Mouse (Mus musculus) forebrain, embryonic 11.5 days (tissue): Measurements from ENCODE around the gene Traf4. TPM values are rescaled to one million over a fixed set of nuclear protein-coding genes. Genes with fewer than 3 reads are reported as not detected.
"Not testable (repeated sequence)": the region's sequence is repeated elsewhere in the genome, so short reads cannot be mapped to it uniquely, and the experiment has no call there.

Source experiments
- ATAC-seq: fragments of 200-750 bp; cut with Nextera tagmentation; replicated peaks from 2 replicates; pipeline ENCODE4 v1.8.0; 2017; ENCODE audit warnings: moderate TSS enrichment; ENCODE audit not compliant: low FRiP score
- DNase-seq: peaks from one replicate; pipeline ENCODE4 v3.0.0-alpha.2; 2017; ENCODE audit warnings: low spot score
- H3K27ac ChIP-seq: fragments of 300-500 bp; sonication (generic); 2 replicates; pipeline ENCODE4 v1.5.1; 2014; ENCODE audit warnings: low read depth, low read length
- H3K27me3 ChIP-seq: fragments of 300-500 bp; sonication (generic); 2 replicates; pipeline ENCODE4 v1.6.1; 2014; ENCODE audit warnings: mild to moderate bottlenecking, low read length, mixed read lengths; ENCODE audit not compliant: control insufficient read depth, insufficient read depth
- H3K36me3 ChIP-seq: fragments of 300-500 bp; sonication (generic); 2 replicates; pipeline ENCODE4 v1.6.1; 2014; ENCODE audit warnings: mild to moderate bottlenecking, low read length, moderate library complexity, mixed read lengths; ENCODE audit not compliant: control insufficient read depth, insufficient read depth
- H3K4me1 ChIP-seq: fragments of 300-500 bp; sonication (generic); replicated peaks from 2 replicates; pipeline ENCODE4 v1.6.1; 2014; ENCODE audit warnings: low read length, mixed read lengths; ENCODE audit not compliant: control insufficient read depth, insufficient read depth
- H3K4me2 ChIP-seq: fragments of 300-500 bp; sonication (generic); 2 replicates; pipeline ENCODE4 v1.6.1; 2014; ENCODE audit warnings: low read depth, mild to moderate bottlenecking, low read length, moderate library complexity, mixed read lengths; ENCODE audit not compliant: severe bottlenecking
- H3K4me3 ChIP-seq: fragments of 300-500 bp; sonication (generic); 2 replicates; pipeline ENCODE4 v1.5.1; 2014; ENCODE audit warnings: low read depth, low read length
- H3K9ac ChIP-seq: fragments of 300-500 bp; sonication (generic); 2 replicates; pipeline ENCODE4 v1.6.1; 2014; ENCODE audit warnings: low read length
- H3K9me3 ChIP-seq: fragments of 300-500 bp; sonication (generic); 2 replicates; pipeline ENCODE4 v1.6.1; 2016; ENCODE audit warnings: low read length, mixed read lengths; ENCODE audit not compliant: control insufficient read depth
- WGBS: fragments of 180-500 bp; shearing (Covaris S2); extraction: QIAGEN DNeasy Blood & Tissue Kit; methylation state at CpG from one replicate; pipeline ENCODE4 v1.1.7; 2014; 5-methylcytosine and 5-hydroxymethylcytosine counted together
- polyA plus RNA-seq: library from polyadenylated mRNA; unstranded; fragments of >200 nt; fragmentation: Nextera tagmentation; extraction: Ambion mirVana; gene quantifications from 2 replicates; pipeline ENCODE4 v1.2.1, GENCODE M21; 2014

Traf4 gene
- polyA plus RNA-seq, 1 experiment from 2014 or later: 77.7 TPM

- H3K4me1 ChIP-seq: peaks cover 15% of the 10 kb centered on the region
- not testable (repeated sequence) for H3K9ac ChIP-seq, ATAC-seq, H3K9me3 ChIP-seq, H3K36me3 ChIP-seq, H3K27ac ChIP-seq, H3K27me3 ChIP-seq, DNase-seq, H3K4me2 ChIP-seq, H3K4me3 ChIP-seq
- 92% methylated on average over 6 of the region's 6 CpGs for WGBS
Measured at GRCm38 (mm10) chr11:78184702-78185101, 19.3 kb upstream of the Traf4 start.

GRCm38 (mm10) chr11:78183884-78184514 lies 18.6 kb upstream of the Traf4 start:
- ATAC-seq: peak; percentile 15; the same call in 1 of the 2 replicates
- peaks cover 4% of the 10 kb centered on the region for H3K36me3 ChIP-seq
- no peaks in the 10 kb centered on the region for H3K9me3 ChIP-seq
- H3K4me2 ChIP-seq: peak overlapping the region; percentile 39
- WGBS: 56% methylated on average over 10 of the region's 10 CpGs
- H3K4me3 ChIP-seq: peak overlapping the region; percentile 92; the same call in 1 of the 2 replicates
- DNase-seq: no peak
- H3K4me1 ChIP-seq: peaks cover 18% of the 10 kb centered on the region
- no peak overlapping the region for H3K27ac ChIP-seq
- peak overlapping the region; percentile 32; the same call in 1 of the 2 replicates for H3K9ac ChIP-seq
- H3K27me3 ChIP-seq: no peaks in the 10 kb centered on the region

GRCm38 (mm10) chr11:78182961-78183844 lies 17.8 kb upstream of the Traf4 start, which contains the start of gene Rpl23a:
TSS of gene Rpl23a (minus strand) at chr11:78183584.
- peak within 1 kb of the TSS; percentile 92 for H3K4me3 ChIP-seq
- H3K4me1 ChIP-seq: peaks cover 21% of the 10 kb centered on the region
- peak; percentile 88 for DNase-seq
- ATAC-seq: peak; percentile 91
- peak within 1 kb of the TSS; percentile 96 for H3K9ac ChIP-seq
- H3K27ac ChIP-seq: peak within 1 kb of the TSS; percentile 85
- WGBS: under 1% methylated on average over 38 of the region's 38 CpGs
- no peaks in the 10 kb centered on the region for H3K9me3 ChIP-seq
- H3K27me3 ChIP-seq: no peaks in the 10 kb centered on the region
- peak within 1 kb of the TSS; percentile 70 for H3K4me2 ChIP-seq
- peaks cover 4% of the 10 kb centered on the region for H3K36me3 ChIP-seq

- WGBS: 12% methylated on average over 7 of the region's 7 CpGs
- H3K4me2 ChIP-seq: peak overlapping the region; percentile 70
- ATAC-seq (no peak), DNase-seq (no peak)
- H3K9ac ChIP-seq: peak overlapping the region; percentile 96
- H3K4me3 ChIP-seq: peak overlapping the region; percentile 92
- no peaks in the 10 kb centered on the region for H3K9me3 ChIP-seq
- no peak overlapping the region for H3K27ac ChIP-seq
- H3K36me3 ChIP-seq: peaks cover 4% of the 10 kb centered on the region
- no peaks in the 10 kb centered on the region for H3K27me3 ChIP-seq
- peaks cover 21% of the 10 kb centered on the region for H3K4me1 ChIP-seq
Measured at GRCm38 (mm10) chr11:78182450-78182849, 17.1 kb upstream of the Traf4 start.

- H3K4me3 ChIP-seq: peak overlapping the region; percentile 92
- H3K9ac ChIP-seq: peak overlapping the region; percentile 96
- no peak overlapping the region for H3K27ac ChIP-seq
- DNase-seq (no peak), ATAC-seq (no peak)
- WGBS: 50% methylated on average over 2 of the region's 2 CpGs
- peak overlapping the region; percentile 70 for H3K4me2 ChIP-seq
- H3K4me1 ChIP-seq: peaks cover 26% of the 10 kb centered on the region
- no peaks in the 10 kb centered on the region for H3K27me3 ChIP-seq
- no peaks in the 10 kb centered on the region for H3K9me3 ChIP-seq
- peaks cover 4% of the 10 kb centered on the region for H3K36me3 ChIP-seq
Measured at GRCm38 (mm10) chr11:78181830-78182357, 16.5 kb upstream of the Traf4 start.

- H3K36me3 ChIP-seq: peaks cover 4% of the 10 kb centered on the region
- ATAC-seq (no peak), DNase-seq (no peak)
- H3K9me3 ChIP-seq: no peaks in the 10 kb centered on the region
- H3K27ac ChIP-seq: no peak overlapping the region
- H3K9ac ChIP-seq: no peak overlapping the region; the same call in 1 of the 2 replicates
- 79% methylated on average over 6 of the region's 6 CpGs for WGBS
- 0 out of 2 replicates have a peak overlapping the region, but pooled peaks have one; percentile 0 for H3K4me3 ChIP-seq
- H3K4me1 ChIP-seq: peaks cover 28% of the 10 kb centered on the region
- H3K27me3 ChIP-seq: no peaks in the 10 kb centered on the region
- H3K4me2 ChIP-seq: peak overlapping the region; percentile 13; the same call in 1 of the 2 replicates
Measured at GRCm38 (mm10) chr11:78180081-78180761, 14.8 kb upstream of the Traf4 start.

GRCm38 (mm10) chr11:78179438-78179999 lies 14.1 kb upstream of the Traf4 start:
- no peaks in the 10 kb centered on the region for H3K9me3 ChIP-seq
- peak overlapping the region; percentile 93 for H3K4me2 ChIP-seq
- H3K4me1 ChIP-seq: peaks cover 28% of the 10 kb centered on the region
- DNase-seq (no peak), ATAC-seq (no peak)
- H3K36me3 ChIP-seq: peaks cover 4% of the 10 kb centered on the region
- peak overlapping the region; percentile 93; the same call in 1 of the 2 replicates for H3K27ac ChIP-seq
- H3K9ac ChIP-seq: peak overlapping the region; percentile 64
- WGBS: 33% methylated on average over 8 of the region's 8 CpGs
- H3K27me3 ChIP-seq: no peaks in the 10 kb centered on the region
- peak overlapping the region; percentile 54 for H3K4me3 ChIP-seq
